Mouse (Mus musculus) T-helper 17 cell (primary cell): ENCODE measurements at regions not wholly inside any gene's neighbourhood (a gene's known extent, or its start where the extent isn't known, plus 50 kb on each side); places are given as distances from the start of the nearest gene placed in this dataset.

Experiments
- in situ Hi-C, 2 experiments: fragments of 300-600 bp; cut with MboI, MseI; formaldehyde crosslinking; loops; 1 replicate in 1 of 2; 2 replicates in 1 of 2; pipeline ENCODE4 v1.15.1; 2025; ENCODE audit warnings: high pct_unique_total_duplicates in 2 of 2

DNA sequence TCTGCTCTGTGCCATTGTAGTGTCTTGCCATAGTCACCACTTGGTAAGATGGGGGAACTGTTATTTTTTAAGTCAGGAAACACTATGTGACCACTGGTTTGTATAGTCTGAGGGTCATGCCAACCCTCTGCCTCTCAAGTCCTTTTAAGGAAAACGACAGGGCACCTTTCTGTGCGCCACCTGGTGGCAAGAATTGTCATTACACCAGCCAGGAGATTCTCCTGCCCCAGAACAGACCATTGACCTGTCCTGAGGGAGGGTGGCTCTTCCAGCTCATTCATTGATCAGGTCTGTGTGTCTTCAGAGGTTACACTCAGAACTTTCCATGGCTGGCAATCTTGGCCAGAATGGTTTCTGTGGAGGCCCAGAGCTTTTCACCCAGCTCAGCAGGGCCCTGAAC lies 166.9 kb downstream of the Bmp7 start:
- in situ Hi-C loops = loop anchor here in 1 of 2 experiments (5.0 to 10.0 kb wide), 2 partner anchors 218 to 296 kb away; no protein-coding TSS in a partner anchor

DNA sequence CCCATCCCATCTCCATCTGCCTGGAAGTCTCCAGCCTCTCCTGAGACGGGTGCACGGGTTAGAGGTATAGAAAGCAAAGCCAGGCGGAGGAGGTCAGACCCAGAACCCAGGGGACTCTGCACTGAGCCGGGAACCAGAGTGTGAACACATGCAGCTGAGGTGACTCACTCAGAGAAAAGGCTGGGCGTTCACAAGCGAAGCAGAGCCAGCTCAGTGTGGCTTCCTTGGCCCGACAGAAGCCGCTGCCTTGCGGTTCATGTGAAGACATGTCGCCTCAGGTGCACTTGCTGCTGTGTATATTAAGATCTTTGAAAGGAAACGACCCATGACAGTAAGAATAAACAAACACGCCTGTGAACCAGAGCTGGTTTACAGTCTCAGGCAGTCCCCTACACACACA lies 163.6 kb downstream of the Bmp7 start:
- in situ Hi-C loops = loop anchor here in 1 of 2 experiments (10.0 kb wide), 1 partner anchor 222 kb away; no protein-coding TSS in a partner anchor

DNA sequence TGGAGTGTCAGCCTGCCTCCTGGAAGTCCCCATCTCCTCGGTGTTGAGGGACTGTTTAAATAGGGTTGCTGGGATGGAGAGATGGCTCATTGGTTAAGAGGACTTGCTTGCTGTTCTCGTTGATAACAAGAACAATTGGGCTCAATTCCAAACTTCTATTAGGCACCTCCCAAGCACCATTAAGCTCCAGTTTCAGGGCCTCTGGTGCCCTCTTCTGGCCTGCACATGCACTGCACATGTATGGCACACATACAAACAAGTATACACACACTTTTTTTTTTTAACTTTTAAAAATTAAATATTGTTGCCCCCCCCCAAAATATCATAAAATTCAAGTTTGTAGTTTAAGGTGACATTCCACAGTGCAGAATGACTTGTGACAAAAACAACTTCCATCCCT lies 162.3 kb downstream of the Bmp7 start:
- in situ Hi-C loops = loop anchor here in 1 of 2 experiments (10.0 kb wide), 1 partner anchor 223 kb away; no protein-coding TSS in a partner anchor

DNA sequence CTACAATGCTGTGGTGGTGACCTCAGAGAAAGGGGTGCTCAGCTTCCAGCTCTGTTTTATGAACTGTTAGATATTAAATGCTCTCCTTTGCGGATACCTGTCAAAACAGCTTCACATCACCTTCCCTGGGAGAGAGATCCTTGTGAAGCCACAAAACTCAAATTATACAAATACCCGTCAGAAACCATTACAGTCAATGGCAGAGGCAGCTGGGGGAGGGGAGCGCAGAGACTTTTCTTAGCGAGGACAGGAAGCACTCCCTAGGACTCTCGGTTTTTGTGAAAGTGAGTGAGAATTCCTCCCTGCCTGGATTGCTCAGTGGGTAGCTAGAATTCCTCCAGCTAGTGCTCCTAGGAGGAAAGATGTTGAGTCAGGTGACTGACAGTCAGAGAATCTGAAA lies 161.0 kb downstream of the Bmp7 start:
- in situ Hi-C loops = loop anchor here in 1 of 2 experiments (10.0 kb wide), 1 partner anchor 224 kb away; no protein-coding TSS in a partner anchor

DNA sequence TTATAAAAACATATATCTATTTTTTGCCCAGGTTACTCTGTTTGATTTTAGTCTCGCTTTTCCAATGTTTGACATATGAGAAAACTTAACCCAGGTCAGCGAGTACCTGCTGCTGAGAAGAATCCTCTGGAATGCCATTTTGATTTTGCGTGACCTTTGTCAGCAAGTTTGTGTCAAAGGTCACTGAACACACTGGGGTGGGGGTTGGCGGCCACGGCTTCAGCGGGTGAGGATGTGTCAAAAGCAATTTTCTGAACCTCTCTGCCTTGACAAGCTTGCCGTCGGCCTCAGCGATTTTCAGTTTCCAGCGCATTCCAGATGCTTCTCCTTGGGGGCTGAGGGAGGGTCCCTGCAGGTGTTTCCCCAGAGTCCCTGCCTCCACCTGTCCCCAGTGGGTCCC lies 157.4 kb downstream of the Bmp7 start:
- in situ Hi-C loops = no loop called here

DNA sequence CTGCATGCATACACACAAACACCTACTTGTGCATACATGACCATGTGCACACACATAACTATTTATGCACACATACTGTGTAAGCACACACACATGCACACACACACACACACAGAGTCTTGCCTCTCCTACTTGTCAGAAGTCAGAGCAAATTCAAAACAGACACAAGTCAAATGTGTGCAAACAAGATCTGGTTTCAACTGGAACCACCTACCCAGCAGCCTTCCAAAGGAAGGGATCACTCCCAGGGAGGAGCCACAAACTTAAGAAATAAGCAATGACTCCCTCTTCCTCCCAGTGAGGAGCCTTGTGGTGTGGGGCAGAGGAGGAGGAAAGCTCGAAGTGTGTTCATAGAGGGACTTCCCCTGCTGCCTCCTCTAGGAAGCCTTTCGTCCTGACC lies 153.8 kb downstream of the Bmp7 start:
- in situ Hi-C loops = no loop called here

DNA sequence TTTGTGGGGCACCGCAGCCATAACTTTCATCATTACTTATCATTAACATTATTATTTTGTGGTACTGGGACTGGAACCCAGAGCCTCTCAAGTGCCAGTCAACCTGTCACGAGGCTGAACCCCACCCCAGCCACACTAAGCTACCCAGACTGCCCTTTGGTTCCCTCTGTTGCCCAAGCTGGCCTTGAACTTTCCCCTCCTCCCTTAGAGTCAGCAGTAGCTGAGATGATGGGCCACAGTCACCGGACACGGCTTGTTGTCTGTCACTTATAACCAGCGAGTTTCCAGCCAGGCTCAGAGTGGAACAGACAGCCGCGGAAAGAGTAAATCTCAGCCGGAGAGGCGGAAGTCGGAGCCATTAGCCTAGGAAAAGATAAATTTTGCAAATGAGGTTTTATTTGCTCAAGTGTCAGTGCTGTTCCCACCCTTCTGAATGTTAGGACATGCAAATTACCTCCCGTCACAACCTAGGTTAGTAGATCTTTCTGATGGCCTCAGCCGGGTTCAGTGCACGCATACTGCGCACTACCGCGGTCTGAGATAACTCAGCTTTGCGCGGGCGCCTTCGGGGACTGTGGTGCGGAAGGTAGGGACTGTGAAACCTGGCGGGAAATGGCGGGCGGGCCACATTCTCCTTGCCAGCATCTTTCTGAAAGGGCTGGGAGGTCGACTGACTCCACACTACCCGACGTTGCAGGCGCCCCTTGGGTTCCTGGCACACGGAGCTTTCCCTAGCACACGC lies 152.7 kb downstream of the Bmp7 start:
- in situ Hi-C loops = no loop called here

DNA sequence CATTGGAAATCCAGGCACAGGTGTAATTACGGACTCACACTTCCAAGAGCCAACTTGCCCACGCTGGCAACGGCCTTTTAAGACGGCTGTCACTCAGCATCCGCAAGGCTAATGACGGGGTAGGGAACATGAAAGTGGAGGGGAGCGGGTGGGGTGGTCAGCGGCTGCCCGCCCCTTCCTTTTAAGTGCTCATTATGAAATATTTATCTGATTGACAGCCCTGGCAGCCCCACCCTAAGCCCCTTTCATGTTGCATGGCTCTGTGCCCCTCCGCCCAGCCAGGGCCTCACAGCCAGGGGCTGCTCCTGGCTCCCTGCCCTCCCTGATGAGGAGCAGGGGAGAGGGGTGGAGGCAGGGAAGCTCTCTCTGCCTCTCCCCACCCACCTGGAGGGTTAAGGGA lies 150.9 kb downstream of the Bmp7 start:
- in situ Hi-C loops = no loop called here

DNA sequence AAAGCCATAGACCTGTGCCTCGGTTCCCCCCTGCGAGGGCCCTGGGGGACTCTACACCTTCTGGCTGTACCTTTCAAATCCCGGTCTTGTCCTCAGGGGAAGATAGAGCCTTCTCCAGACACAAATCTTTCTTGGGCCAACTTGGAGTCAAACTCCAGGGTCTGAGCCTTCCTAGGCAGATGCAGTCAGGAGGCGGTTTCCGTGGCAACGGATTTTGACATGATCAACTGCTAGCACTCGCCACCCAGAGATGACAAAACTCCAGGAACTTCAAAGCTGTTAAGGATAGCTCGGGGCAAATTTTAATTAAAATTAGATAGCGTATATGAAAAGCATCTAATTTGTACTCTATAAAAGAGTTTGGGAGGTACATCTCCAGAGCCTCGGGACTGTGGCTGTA lies 147.6 kb downstream of the Bmp7 start:
- in situ Hi-C loops = no loop called here

DNA sequence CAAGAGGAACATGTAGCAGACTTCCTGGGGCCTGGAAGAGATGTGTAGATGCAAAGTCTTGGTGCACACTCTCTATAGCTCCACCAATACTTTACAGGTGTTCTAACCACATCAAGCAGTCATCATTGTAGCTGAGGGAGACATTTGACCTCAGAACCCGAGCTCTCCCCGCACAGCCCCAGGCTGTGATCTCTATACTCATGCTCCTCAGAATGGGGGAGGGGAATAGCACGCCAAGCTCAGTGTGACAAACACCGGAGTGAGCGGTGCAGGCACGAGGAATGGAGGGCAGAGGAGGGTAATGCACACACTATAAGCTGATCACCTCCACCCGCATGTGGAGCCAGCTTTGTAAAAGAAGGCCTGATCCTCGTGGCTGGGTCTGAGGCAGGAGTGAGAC lies 146.1 kb downstream of the Bmp7 start:
- in situ Hi-C loops = no loop called here

DNA sequence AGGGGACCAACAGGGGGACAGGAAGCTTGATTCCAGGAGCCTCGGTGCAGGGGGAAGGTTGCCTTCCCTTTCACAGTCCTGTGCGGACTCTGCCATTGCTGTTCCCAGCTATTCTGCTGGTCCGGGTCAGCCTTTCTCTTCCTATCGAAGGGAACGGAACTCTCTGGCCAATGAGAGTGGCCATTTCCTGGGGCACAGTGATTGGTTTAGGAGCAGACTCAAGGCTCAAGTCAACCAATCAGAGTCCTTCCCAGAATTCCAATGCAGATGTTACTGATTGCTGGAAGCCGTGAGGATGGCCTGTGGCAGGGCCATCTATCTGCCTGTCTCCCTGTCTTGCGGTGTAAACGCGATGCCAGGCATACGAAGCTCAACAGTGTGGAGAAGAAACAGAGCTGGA lies 145.3 kb downstream of the Bmp7 start:
- in situ Hi-C loops = no loop called here

DNA sequence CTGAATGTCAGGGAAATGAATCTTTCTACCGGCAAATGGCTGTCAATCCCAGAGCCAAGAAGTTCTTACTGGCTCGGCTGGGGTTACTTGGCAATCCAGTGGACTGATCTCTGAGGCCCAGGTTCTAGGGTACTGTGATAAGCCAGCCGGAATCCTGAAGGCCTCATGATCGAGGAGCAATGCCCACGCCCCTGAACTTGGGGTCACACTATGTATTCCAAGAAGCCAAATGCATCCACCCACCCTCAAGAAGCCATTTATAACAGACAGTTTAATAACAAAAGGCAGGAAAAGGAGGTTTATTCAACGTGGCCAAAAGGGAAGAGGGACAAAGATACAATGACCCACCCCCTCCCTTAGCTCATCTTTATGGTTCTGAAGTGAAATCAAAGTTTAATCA lies 144.0 kb downstream of the Bmp7 start:
- in situ Hi-C loops = no loop called here

DNA sequence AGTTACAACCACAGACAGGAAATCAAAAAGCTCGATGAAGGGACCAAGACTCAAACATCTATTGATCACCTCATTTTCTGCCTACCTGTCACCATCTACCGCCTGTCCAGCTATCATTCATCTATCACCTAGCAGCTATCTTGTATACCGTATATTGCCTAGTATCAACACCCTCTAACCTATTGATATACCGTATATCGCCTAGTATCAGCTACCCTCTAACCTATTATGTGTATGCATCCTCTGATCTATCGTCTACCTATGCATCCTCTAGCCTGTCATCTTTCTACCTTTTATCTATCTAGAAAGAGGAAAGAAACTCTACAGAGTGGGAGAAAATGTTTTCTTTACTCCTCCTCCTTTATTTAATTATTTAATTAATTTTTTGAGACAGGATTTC lies 143.2 kb downstream of the Bmp7 start:
- in situ Hi-C loops = no loop called here

DNA sequence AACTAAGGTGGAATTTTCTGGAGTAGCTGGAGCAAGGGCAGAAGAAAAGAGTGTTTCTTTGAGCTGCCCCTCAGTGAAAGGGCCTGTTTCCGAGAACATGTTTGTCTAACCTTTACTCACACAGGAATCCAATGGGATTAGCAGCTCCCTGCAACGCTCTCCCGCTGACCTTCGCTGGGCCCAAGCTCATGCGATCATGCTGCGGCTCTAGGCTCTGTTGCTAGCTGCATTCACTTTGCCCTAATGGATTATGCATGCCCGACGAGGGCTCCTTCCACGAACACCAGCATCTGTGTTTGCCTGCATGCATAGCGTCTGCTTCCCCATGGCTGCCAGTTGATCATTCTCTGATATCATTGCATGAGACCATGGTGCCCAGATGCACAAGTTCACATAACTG lies 140.2 kb downstream of the Bmp7 start:
- in situ Hi-C loops = no loop called here

DNA sequence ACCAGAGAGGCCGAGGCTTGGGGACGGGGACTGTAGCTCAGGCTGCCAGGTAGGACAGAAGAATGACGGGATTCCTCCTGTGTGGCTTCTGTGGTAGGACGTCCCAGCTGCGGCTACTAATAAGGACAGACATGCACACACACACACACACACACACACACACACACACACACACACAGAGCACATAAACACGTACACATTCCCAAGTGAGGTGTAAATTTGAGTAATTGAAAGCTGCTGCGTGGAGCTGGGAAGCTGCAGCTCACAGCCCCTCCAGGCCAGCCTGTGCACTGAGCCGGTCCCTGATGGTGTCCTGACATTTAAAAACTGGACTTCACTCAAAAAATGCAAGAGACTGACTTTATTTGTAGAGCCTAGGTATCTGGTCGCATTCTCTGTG lies 139.3 kb downstream of the Bmp7 start:
- in situ Hi-C loops = no loop called here

DNA sequence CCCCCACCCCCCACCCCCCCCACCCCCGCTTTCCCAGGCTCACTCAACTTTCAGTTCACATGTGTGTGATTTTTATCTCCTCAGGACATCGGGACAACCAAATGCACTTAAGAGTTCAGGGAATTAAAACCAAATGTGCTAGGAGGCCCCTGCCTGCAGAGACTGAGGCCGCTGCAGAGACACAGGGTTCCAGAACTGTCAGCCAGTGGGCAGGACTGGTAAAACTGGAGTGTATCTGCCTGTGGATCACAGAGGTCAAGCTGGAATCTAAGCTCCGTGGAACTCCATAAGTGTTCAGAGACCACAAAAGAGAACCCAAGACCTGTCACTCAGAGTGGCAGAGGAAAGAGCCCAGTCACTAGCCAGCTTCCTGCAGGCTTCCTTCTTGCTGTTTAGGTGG lies 138.3 kb downstream of the Bmp7 start:
- in situ Hi-C loops = no loop called here

DNA sequence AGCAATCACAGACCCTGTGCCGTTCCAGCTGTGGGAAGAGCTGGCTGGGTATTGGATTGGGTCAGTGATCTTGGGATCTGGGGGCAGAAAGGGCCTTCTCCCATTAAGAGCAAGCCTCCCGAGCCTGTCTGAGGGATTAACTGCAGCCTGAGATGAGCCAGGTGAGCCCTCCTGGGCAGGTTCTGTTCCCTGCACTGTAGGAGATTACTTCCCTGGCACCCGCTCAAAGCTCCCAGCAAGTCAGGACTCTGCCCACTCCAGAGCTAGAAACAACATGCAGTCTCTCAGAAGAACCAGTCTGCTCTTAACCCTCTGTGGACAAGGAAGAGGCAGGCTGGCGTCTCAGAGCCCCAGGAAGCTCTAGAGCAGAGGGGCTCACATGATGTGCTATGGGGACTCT lies 132.7 kb downstream of the Bmp7 start:
- in situ Hi-C loops = no loop called here

DNA sequence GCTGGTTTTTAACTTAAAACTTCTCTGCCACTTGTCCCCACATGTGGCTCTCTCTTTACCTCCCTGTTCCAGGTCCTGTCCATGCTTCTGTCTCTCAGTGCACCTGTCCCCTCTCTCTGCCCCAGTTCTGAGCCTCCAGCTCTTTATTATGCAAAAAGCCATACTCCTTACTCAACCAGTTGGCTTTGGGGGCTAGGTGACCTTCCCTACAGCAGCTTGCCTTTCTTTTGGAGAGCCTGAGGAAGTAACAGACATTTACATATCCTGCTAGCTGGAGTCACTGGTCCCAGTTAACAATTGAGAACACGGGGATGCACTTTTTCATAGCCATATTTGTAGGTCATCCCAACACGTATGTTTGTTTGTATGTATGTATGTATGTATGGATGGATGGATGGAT lies 130.8 kb downstream of the Bmp7 start:
- in situ Hi-C loops = no loop called here

DNA sequence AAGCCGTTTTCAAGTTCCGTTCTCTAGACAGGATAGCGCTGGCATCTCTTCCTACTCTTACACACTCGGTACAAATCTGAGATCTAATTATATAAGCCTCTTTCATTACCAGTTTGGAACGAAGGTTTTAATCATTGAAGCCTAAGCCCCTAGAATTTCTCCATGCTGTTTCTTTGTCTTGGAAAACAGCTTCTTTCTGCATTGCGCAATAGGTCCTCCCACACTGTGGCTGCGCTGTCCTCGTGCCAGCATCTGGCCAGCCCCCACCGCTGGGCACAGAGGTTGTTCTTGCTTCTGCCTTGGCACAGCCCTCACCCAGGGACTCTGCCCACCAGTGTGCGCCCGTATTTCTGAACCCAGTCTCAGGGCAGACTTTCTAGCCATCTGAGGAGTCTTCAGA lies 126.8 kb downstream of the Bmp7 start:
- in situ Hi-C loops = no loop called here

DNA sequence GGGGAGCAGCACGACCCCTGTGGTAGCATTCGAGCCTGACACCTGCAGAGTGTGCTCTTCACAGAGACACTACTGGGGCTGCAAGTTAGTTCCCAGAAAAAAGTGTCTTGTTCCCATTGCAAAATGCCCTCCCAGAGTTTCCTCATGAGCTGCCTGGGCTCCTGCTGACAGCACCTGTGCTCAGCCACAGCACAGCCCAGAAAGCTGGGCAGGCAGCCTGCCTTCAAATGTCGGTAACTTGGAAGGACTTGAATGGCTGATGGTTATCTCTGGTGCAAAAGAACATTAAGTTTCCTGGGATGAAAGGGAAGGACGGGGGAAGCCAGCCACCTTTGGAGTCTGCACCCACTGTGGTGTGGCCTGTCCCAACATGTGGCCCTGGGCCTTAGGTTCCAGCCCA lies 126.2 kb downstream of the Bmp7 start:
- in situ Hi-C loops = no loop called here

DNA sequence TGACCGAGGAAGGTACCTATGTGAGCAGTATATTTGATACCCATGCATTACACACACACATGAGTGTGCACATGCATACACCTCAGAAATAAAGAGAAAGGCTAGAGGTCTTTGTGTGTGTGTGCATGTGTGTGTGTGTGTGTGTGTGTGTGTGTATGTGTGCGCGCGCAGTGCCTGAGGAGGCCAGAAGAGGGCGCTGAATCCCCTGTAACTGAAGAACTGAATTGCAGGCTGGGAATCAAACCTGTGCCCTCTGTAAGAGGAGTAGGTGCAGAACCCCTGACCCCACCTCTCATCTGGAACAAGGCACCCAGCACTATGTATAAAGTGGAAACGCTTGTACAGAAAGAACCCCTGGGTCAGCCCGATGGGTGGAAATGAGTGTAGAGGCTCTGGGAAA lies 125.0 kb downstream of the Bmp7 start:
- in situ Hi-C loops = no loop called here

DNA sequence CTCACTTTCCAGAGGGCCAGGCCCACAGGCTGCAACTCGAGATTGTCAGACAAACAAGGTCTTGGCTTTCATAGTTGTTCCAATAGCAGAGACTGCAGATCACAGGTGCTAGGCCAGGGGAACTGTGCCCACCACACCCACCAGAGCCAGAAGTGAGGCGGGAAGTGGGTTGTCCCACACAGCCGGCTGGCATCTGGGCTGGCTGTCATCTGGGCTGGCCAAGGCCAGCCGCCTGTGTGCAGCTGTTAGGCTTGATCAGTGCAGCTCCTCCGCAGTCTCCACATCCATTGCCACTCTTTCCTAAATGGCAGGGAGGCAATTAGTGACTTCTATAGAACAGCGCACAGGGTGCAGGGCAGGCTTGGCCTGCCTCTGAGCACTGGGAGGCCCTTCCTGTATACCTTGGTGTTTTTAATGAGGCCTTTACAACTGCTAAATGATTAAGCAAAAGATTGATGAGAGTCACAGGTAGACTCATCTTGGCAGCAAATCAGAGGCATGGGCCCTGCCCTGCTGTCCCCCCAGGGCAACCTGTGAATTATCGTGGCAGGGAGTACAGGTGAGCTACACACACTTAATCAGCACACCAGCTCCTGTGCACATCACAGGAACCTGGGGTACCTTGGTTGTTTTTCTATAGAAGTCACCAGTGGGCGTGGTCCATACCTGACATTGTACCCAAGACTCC lies 122.9 kb downstream of the Bmp7 start:
- in situ Hi-C loops = no loop called here
